8 mouse cellular contexts compared by ENCODE assay signal in the genomic region with DNA sequence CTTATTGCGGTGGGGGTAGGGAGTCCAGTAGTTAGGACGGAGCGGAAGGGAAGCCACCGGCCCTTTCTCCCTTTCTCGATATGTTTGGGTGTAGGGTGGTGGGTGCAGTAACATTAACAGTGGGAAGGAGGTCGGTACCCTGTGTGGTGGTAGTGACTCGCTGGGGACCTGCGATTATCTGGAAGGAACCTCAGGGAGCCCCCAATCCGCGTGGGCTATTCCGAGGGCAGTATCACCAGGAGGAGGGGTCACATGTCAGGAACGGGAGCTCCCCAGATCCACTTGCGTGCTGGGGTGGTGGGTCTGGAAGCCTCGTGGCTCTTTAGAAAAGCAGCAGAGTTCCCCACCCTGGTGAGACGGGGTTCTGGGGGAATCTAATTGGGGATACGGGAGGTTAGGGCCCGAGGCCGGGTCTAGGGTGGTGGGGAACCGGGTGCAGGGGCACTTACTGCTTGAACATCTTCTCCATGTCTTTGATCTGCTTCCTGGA. TPM values are rescaled to one million over a fixed set of nuclear protein-coding genes. Genes with fewer than 3 reads are reported as not detected.
DNase-seq lines count a peak whose midpoint lies in the region; ATAC-seq and TF ChIP-seq lines count a peak whose summit lies in the region.

No protein-coding gene starts in this region.

- under 1% methylated on average over 19 of the region's 19 CpGs for WGBS in kidney, postnatal 0 days
- 2% methylated on average over 19 of the region's 19 CpGs for WGBS in hindbrain, embryonic 13.5 days
- WGBS in midbrain, embryonic 13.5 days: under 1% methylated on average over 19 of the region's 19 CpGs

- peak overlapping the region; percentile 99 for H3K4me2 ChIP-seq in kidney, postnatal 0 days (ENCODE audit: low read length)
- H3K4me2 ChIP-seq in hindbrain, embryonic 13.5 days: peak overlapping the region; percentile 91
- peak overlapping the region; percentile 94 for H3K4me2 ChIP-seq in midbrain, embryonic 13.5 days (replicated peaks)

- no peaks in the 10 kb centered on the region for H3K9me3 ChIP-seq in kidney, postnatal 0 days (replicated peaks; ENCODE audit: low read length)
- H3K9me3 ChIP-seq in hindbrain, embryonic 13.5 days: no peaks in the 10 kb centered on the region
- no peaks in the 10 kb centered on the region for H3K9me3 ChIP-seq in midbrain, embryonic 13.5 days

- in situ Hi-C loops in Patski (cut with MboI; ENCODE audit: low pct_unique_long_range_greater_than_20kb): loop anchor here (5.0 kb wide), 1 partner anchor 53 kb away; no protein-coding TSS in a partner anchor

- no peak overlapping the region for H3K27ac ChIP-seq in kidney, postnatal 0 days
- H3K27ac ChIP-seq in hindbrain, embryonic 13.5 days: peak overlapping the region; percentile 86
- peak overlapping the region; percentile 75; the same call in 1 of the 2 replicates for H3K27ac ChIP-seq in midbrain, embryonic 13.5 days

- no peaks in the 10 kb centered on the region for H3K36me3 ChIP-seq in kidney, postnatal 0 days (ENCODE audit: insufficient read depth, low read length)
- peaks cover 3% of the 10 kb centered on the region; the same call in 1 of the 2 replicates for H3K36me3 ChIP-seq in hindbrain, embryonic 13.5 days
- H3K36me3 ChIP-seq in midbrain, embryonic 13.5 days: peaks cover 5% of the 10 kb centered on the region; the same call in 1 of the 2 replicates

- no peak for DNase-seq in kidney, postnatal 0 days (ENCODE audit: low spot score)
- no peak for DNase-seq in kidney, adult 11 months
- DNase-seq in Patski (ENCODE audit: low read depth, low spot score): no peak
- no peak for DNase-seq in layer of hippocampus, postnatal 14 days (ENCODE audit: low spot score in 2 of 2)
- DNase-seq in retina, embryonic 14.5 days (ENCODE audit: low spot score): no peak

- ATAC-seq in kidney, postnatal 0 days (replicated peaks; ENCODE audit: low FRiP score, low read depth): no peak; the same call in 1 of the 2 replicates
- peak; percentile 15 for ATAC-seq in Patski
- ATAC-seq in hindbrain, embryonic 13.5 days (ENCODE audit: low FRiP score): peak; percentile 19
- ATAC-seq in midbrain, embryonic 13.5 days: peak; percentile 18
- no peak for ATAC-seq in monocyte, adult 5-6 weeks (replicated peaks; ENCODE audit: insufficient number of reproducible peaks, low FRiP score, low TSS enrichment, poor library complexity, severe bottlenecking)

- POLR2A ChIA-PET in Patski (lab: Charles Lee): no interaction called here

- no peaks in the 10 kb centered on the region for H3K27me3 ChIP-seq in kidney, postnatal 0 days (ENCODE audit: insufficient read depth, low read length)
- no peaks in the 10 kb centered on the region for H3K27me3 ChIP-seq in Patski
- H3K27me3 ChIP-seq in hindbrain, embryonic 13.5 days: no peaks in the 10 kb centered on the region
- H3K27me3 ChIP-seq in midbrain, embryonic 13.5 days: no peaks in the 10 kb centered on the region

- H3K4me3 ChIP-seq in kidney, postnatal 0 days (replicated peaks; ENCODE audit: low read depth, low read length): peak overlapping the region; percentile 71
- H3K4me3 ChIP-seq in hindbrain, embryonic 13.5 days: peak overlapping the region; percentile 75
- H3K4me3 ChIP-seq in midbrain, embryonic 13.5 days (replicated peaks): peak overlapping the region; percentile 68

- CTCF ChIA-PET in Patski (lab: Charles Lee): no interaction called here

- H3K9ac ChIP-seq in kidney, postnatal 0 days (ENCODE audit: low read depth, low read length): peak overlapping the region; percentile 80
- peak overlapping the region; percentile 92 for H3K9ac ChIP-seq in hindbrain, embryonic 13.5 days
- H3K9ac ChIP-seq in midbrain, embryonic 13.5 days (replicated peaks): peak overlapping the region; percentile 85

- no peak for TF ChIP-seq CTCF in kidney, postnatal 0 days (IDR thresholded peaks at IDR 0.05; ENCODE audit: low read depth)
- no peak for TF ChIP-seq CTCF in Patski (IDR thresholded peaks at IDR 0.05)

- peaks cover 10% of the 10 kb centered on the region; the same call in 1 of the 2 replicates for H3K4me1 ChIP-seq in kidney, postnatal 0 days (replicated peaks; ENCODE audit: insufficient read depth, low read length)
- H3K4me1 ChIP-seq in hindbrain, embryonic 13.5 days (replicated peaks): peaks cover 65% of the 10 kb centered on the region
- peaks cover 62% of the 10 kb centered on the region for H3K4me1 ChIP-seq in midbrain, embryonic 13.5 days (replicated peaks)

RNA-seq across cellular contexts. Expression of gene Efhd2, which starts 0.6 kb away (rescaled TPM):
- polyA plus RNA-seq in kidney, postnatal 0 days (2015; fragmentation: Nextera tagmentation; extraction: Ambion mirVana): 48.3 and 51.3 TPM in 2 replicates
- 54.6 TPM for polyA plus RNA-seq in Patski (2021)
- polyA plus RNA-seq in hindbrain, embryonic 13.5 days (2015; fragmentation: Nextera tagmentation; extraction: Ambion mirVana): 68.1 and 68.6 TPM in 2 replicates
- polyA plus RNA-seq in midbrain, embryonic 13.5 days (2015; fragmentation: Nextera tagmentation; extraction: Ambion mirVana): 72.6 and 89.7 TPM in 2 replicates
- total RNA-seq in layer of hippocampus, postnatal 14 days (2021): 10 to 100 TPM; 55.2 to 60.4 TPM
- 190 to 273 TPM (median 198 TPM) in 3 replicates for total RNA-seq in monocyte, adult 5-6 weeks (2017)

RNA-seq across cellular contexts. Expression of gene Ctrc, which starts 28.0 kb away (rescaled TPM):
- not detected in 2 replicates for polyA plus RNA-seq in kidney, postnatal 0 days (2015; fragmentation: Nextera tagmentation; extraction: Ambion mirVana)
- polyA plus RNA-seq in Patski (2021): not detected
- polyA plus RNA-seq in hindbrain, embryonic 13.5 days (2015; fragmentation: Nextera tagmentation; extraction: Ambion mirVana): not detected in 2 replicates
- polyA plus RNA-seq in midbrain, embryonic 13.5 days (2015; fragmentation: Nextera tagmentation; extraction: Ambion mirVana): not detected in 2 replicates
- not detected for total RNA-seq in layer of hippocampus, postnatal 14 days (2021)
- total RNA-seq in monocyte, adult 5-6 weeks (2017): not detected in 3 replicates

RNA-seq across cellular contexts. Expression of gene Cela2a, which starts 48.2 kb away (rescaled TPM):
- polyA plus RNA-seq in kidney, postnatal 0 days (2015; fragmentation: Nextera tagmentation; extraction: Ambion mirVana): 0.18 TPM in 1 of 2 replicates, not detected in the other
- polyA plus RNA-seq in Patski (2021): not detected
- not detected in 2 replicates for polyA plus RNA-seq in hindbrain, embryonic 13.5 days (2015; fragmentation: Nextera tagmentation; extraction: Ambion mirVana)
- polyA plus RNA-seq in midbrain, embryonic 13.5 days (2015; fragmentation: Nextera tagmentation; extraction: Ambion mirVana): not detected in 2 replicates
- total RNA-seq in layer of hippocampus, postnatal 14 days (2021): not detected
- total RNA-seq in monocyte, adult 5-6 weeks (2017): not detected in 3 replicates

Comparison
In these comparisons a context has a peak if more than half of its experiments do, and no peak if none do; other contexts are left out.
1. ATAC-seq: peak in Patski (single experiment), hindbrain, embryonic 13.5 days (single experiment) and midbrain, embryonic 13.5 days (single experiment); none in kidney, postnatal 0 days (single experiment) and monocyte, adult 5-6 weeks (single experiment).
2. Peak in every context shown above with its lines, with median percentiles within 50 percentile points of each other: H3K4me2 ChIP-seq, H3K4me3 ChIP-seq and H3K9ac ChIP-seq.